In the genomic region with DNA sequence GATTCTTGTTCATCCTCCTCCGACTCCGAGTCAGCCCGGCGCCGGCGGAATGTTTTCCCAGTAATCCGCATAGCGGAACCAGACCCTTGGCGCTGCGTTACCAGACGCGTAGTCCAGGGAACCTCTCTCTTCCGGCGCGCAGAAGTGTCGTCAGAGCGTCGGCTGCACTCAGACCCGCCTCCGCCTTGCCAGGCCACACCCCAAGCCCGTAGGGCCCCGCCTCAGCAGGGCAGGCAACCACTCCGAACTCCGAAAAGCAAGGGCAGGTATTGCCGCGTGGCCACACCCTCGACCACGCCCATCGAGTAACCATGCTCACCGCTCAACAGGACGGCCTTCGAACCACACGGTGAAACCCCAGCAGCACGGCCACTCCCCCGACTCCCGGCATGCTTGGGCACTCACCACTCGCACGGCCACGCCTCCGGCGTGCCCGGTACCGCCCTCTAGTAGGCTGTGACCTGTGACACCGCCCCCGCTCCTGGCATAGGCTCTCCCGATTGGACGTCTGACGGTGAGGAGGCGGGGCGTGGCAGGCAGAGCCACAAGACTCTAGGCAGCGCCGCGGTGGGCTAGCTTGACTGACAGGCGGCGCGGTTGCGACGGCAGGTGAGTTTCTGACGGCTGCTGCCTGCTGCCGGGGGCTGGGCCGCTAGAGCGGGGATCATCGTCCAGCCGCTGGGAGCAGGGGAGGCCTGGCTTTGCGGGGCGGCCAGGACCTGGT, we compare ENCODE assay signal across 8 mouse cellular contexts. TPM values are rescaled to one million over a fixed set of nuclear protein-coding genes. Genes with fewer than 3 reads are reported as not detected.
DNase-seq lines count a peak whose midpoint lies in the region; ATAC-seq and TF ChIP-seq lines count a peak whose summit lies in the region.

TSS of gene BC005624 (minus strand) at position 412 of the 724 bp plus-strand sequence.
TSS of gene Usp20 (plus strand) at position 490 of the 724 bp plus-strand sequence.

- ATAC-seq in activated CD4-positive, CD25-positive, alpha-beta regulatory T cell, adult 4 months = peak; percentile 97

- H3K9me3 ChIP-seq in megakaryocyte, embryonic 14.5 days = no peaks in the 10 kb centered on the region

- peaks cover 35% of the 10 kb centered on the region for H3K36me3 ChIP-seq in megakaryocyte, embryonic 14.5 days (replicated peaks; ENCODE audit: low read length)

- no peak within 1 kb of the TSS for H3K27ac ChIP-seq in cortical plate, adult 2 months (ENCODE audit: insufficient read depth, low read length)

- peak; percentile 100 for DNase-seq in gastrocnemius, adult 8-10 months (ENCODE audit: low spot score in 2 of 2)
- peak; percentile 99 for DNase-seq in hindlimb bud, embryonic 11.5 days (ENCODE audit: extremely low spot score, low read depth, low spot score)
- peak; percentile 93 to 100 for DNase-seq in left cerebral cortex, adult 8-10 months (ENCODE audit: low spot score in 2 of 2)
- DNase-seq in right cerebral cortex, postnatal 10 days (ENCODE audit: low spot score in 2 of 2) = peak; percentile 100
- DNase-seq in urinary bladder, postnatal 25 days (ENCODE audit: low spot score) = peak; percentile 96

- peak within 1 kb of the TSS; percentile 69 for H3K4me3 ChIP-seq in cortical plate, adult 2 months (ENCODE audit: insufficient read depth, low read length)
- peak within 1 kb of the TSS; percentile 99 for H3K4me3 ChIP-seq in megakaryocyte, embryonic 14.5 days (replicated peaks)

- peak; percentile 73 for TF ChIP-seq POLR2A in cortical plate, adult 2 months (IDR thresholded peaks at IDR 0.05; ENCODE audit: extremely low read depth, insufficient read depth, low read length)

- TF ChIP-seq CTCF in cortical plate, adult 2 months (IDR thresholded peaks at IDR 0.05; ENCODE audit: extremely low read depth, insufficient read depth, low read length) = no peak

- H3K27me3 ChIP-seq in megakaryocyte, embryonic 14.5 days (replicated peaks) = no peaks in the 10 kb centered on the region

- peaks cover 2% of the 10 kb centered on the region; the same call in 1 of the 2 replicates for H3K4me1 ChIP-seq in cortical plate, adult 2 months (ENCODE audit: control insufficient read depth, insufficient read depth, low read length)
- H3K4me1 ChIP-seq in megakaryocyte, embryonic 14.5 days = peaks cover 50% of the 10 kb centered on the region

RNA-seq across cellular contexts. Expression of gene BC005624, which starts in this region (rescaled TPM):
- 10 to 100 TPM; 74.8 to 81.0 TPM for polyA plus RNA-seq in activated CD4-positive, CD25-positive, alpha-beta regulatory T cell, adult 4 months (2017; shearing (Covaris generic))
- polyA plus RNA-seq in cortical plate, adult 2 months (2012; rRNA removed) = 113 and 117 TPM in 2 replicates
- total RNA-seq in gastrocnemius, adult 8-10 months (2022) = 10 to 100 TPM; 26.3 to 31.6 (median 28.2) TPM
- total RNA-seq in left cerebral cortex, adult 8-10 months (2022) = 10 to 100 TPM; 63.7 to 79.7 (median 70.2) TPM
- 17.7 TPM in 1 of 2 replicates, not detected in the other for polyA plus RNA-seq in megakaryocyte, embryonic 14.5 days (2012; ENCODE audit: insufficient read depth, low replicate concordance)

RNA-seq across cellular contexts. Expression of gene Usp20, which starts in this region (rescaled TPM):
- polyA plus RNA-seq in activated CD4-positive, CD25-positive, alpha-beta regulatory T cell, adult 4 months (2017; shearing (Covaris generic)) = 10 to 100 TPM; 11.6 to 15.0 TPM
- 50.6 and 53.1 TPM in 2 replicates for polyA plus RNA-seq in cortical plate, adult 2 months (2012; rRNA removed)
- 10 to 100 TPM in 3 of 4 experiments, 1 to 10 TPM in 1; 9.3 to 16.2 (median 12.0) TPM for total RNA-seq in gastrocnemius, adult 8-10 months (2022)
- 10 to 100 TPM; 73.0 to 84.0 (median 79.6) TPM for total RNA-seq in left cerebral cortex, adult 8-10 months (2022)
- 8.0 and 25.0 TPM in 2 replicates for polyA plus RNA-seq in megakaryocyte, embryonic 14.5 days (2012; ENCODE audit: insufficient read depth, low replicate concordance)

Comparison
In these comparisons a context has a peak if more than half of its experiments do, and no peak if none do; other contexts are left out.
1. RNA of gene Usp20 (total RNA-seq): 73.0 to 84.0 TPM in left cerebral cortex, adult 8-10 months; 9.3 to 16.2 TPM in gastrocnemius, adult 8-10 months; every median in the first group is over 4 times any median in the second.
2. Peak in every context shown above with its lines, with median percentiles within 50 percentile points of each other: DNase-seq.